Mouse (Mus musculus): Measurements from ENCODE around the gene Psmf1. TPM values are rescaled to one million over a fixed set of nuclear protein-coding genes. Genes with fewer than 3 reads are reported as not detected.

Gene Psmf1
- polyA plus RNA-seq, 2 experiments = 23.9 to 46.2 TPM

DNA sequence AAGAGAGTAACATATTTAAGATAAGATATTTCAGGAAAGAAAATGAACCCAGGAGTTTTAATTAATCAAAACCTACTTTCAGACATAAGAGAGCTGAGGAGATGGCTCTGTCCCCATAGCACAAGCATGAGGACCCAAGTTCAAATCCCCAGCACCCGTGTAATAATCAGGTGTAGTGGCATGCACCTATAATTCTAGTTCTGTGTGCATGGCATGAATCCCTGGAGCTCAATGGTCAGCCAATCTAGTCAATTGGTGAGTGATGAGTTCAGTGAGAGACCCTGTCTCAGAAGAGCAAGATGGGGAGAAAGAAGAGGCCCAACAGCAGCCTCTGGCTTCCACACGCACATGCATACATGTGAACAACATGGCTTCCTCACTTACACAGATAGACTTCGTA, 33.4 kb upstream of the Psmf1 start:
- H3K36me3 ChIP-seq (replicated peaks; ENCODE audit: control insufficient read depth, insufficient read depth, low read depth) = no peaks in the 10 kb centered on the region
- H3K27me3 ChIP-seq (ENCODE audit: control insufficient read depth, insufficient read depth, low read length) = peaks cover 2% of the 10 kb centered on the region; the same call in 1 of the 2 replicates
- H3K9ac ChIP-seq (replicated peaks) = no peak overlapping the region
- H3K4me2 ChIP-seq (ENCODE audit: low read depth) = no peak overlapping the region
- no peak overlapping the region for H3K4me3 ChIP-seq (ENCODE audit: insufficient read depth in 1 of 2, low read depth in 2 of 2, low read length in 2 of 2)
- no peak for DNase-seq (ENCODE audit: low read depth in 3 of 3, low spot score in 3 of 3)
- no peak for ATAC-seq (ENCODE audit: insufficient read depth)
- TF ChIP-seq CTCF (IDR thresholded peaks at IDR 0.05; ENCODE audit: low read depth) (no peak), EP300 (IDR thresholded peaks at IDR 0.05; ENCODE audit: low read depth) (no peak)
- H3K4me1 ChIP-seq (replicated peaks; ENCODE audit: control insufficient read depth in 2 of 2, insufficient read depth in 2 of 2, low read length in 1 of 2) = peaks cover 0 to 2% of the 10 kb centered on the region in 2 experiments; a peak in 2 of 4 replicates
- 49% methylated on average over 3 of the region's 3 CpGs for WGBS (ENCODE audit: insufficient replicate concordance)
- no peak overlapping the region for H3K27ac ChIP-seq
- H3K9me3 ChIP-seq (ENCODE audit: control insufficient read depth, low read length) = no peaks in the 10 kb centered on the region

DNA sequence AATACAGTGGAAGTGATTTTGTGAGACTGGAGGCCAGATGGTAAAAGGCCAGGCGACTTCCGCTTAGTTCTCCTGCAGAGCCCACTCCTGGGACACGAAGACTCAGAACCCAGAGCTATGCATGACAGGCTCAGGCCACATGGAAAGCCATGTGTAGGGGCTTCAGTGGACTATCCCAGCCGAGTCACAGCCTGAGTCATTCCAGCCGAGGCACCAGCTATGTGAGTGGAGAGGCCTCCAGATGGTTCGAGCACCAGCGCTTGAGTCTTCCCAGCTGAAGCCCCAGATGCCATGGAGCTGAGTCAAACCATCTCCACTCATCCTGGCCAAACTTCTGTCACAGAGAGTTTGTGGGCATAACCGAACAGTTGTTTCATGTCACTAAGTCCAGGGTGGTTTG, 29.5 kb upstream of the Psmf1 start:
- no peak for DNase-seq (ENCODE audit: low read depth in 3 of 3, low spot score in 3 of 3)

DNA sequence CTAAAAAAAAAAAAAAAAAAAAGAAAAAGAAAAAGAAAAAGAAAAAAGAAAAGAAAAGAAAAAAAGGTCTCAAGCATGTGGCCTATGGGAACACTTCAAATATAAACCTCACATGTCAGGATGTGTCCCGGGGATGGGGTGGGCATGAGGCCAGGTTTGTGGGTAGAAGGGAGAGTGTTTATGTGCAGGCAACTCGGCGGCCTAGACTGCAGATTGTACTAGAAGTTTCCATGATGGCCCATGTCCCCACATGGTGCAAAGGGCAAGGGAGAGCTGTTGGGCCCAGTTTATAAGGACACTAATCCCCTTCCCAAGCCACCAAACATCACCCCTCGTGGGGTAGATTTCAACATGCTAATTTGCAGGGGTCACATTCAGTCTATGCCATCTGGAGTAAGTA, 28.2 kb upstream of the Psmf1 start:
- DNase-seq (ENCODE audit: low read depth in 3 of 3, low spot score in 3 of 3) = no peak
- ATAC-seq (ENCODE audit: insufficient read depth) = no peak
- TF ChIP-seq CTCF (IDR thresholded peaks at IDR 0.05; ENCODE audit: low read depth) (no peak), EP300 (IDR thresholded peaks at IDR 0.05; ENCODE audit: low read depth) (no peak)
- Histone ChIP-seq H3K4me2 (ENCODE audit: low read depth) (no peak overlapping the region), H3K9ac (replicated peaks) (no peak overlapping the region), H3K27me3 (ENCODE audit: control insufficient read depth, insufficient read depth, low read length) (peaks cover 2% of the 10 kb centered on the region; the same call in 1 of the 2 replicates), H3K4me1 (replicated peaks; ENCODE audit: control insufficient read depth in 2 of 2, insufficient read depth in 2 of 2, low read length in 1 of 2) (peaks cover 0 to 2% of the 10 kb centered on the region in 2 experiments; a peak in 2 of 4 replicates), H3K36me3 (replicated peaks; ENCODE audit: control insufficient read depth, insufficient read depth, low read depth) (no peaks in the 10 kb centered on the region), H3K4me3 (ENCODE audit: insufficient read depth in 1 of 2, low read depth in 2 of 2, low read length in 2 of 2) (no peak overlapping the region), H3K9me3 (ENCODE audit: control insufficient read depth, low read length) (no peaks in the 10 kb centered on the region), H3K27ac (no peak overlapping the region)
- WGBS (ENCODE audit: insufficient replicate concordance) = 45% methylated on average over 4 of the region's 4 CpGs

More for the DNA sequence above, 29.5 kb upstream of the Psmf1 start:
- 56% methylated on average over 8 of the region's 8 CpGs for WGBS (ENCODE audit: insufficient replicate concordance)
- Histone ChIP-seq H3K27me3 (ENCODE audit: control insufficient read depth, insufficient read depth, low read length) (peaks cover 2% of the 10 kb centered on the region; the same call in 1 of the 2 replicates), H3K4me2 (ENCODE audit: low read depth) (no peak overlapping the region), H3K9me3 (ENCODE audit: control insufficient read depth, low read length) (no peaks in the 10 kb centered on the region), H3K27ac (no peak overlapping the region), H3K9ac (replicated peaks) (no peak overlapping the region), H3K4me1 (replicated peaks; ENCODE audit: control insufficient read depth in 2 of 2, insufficient read depth in 2 of 2, low read length in 1 of 2) (peaks cover 0 to 2% of the 10 kb centered on the region in 2 experiments; a peak in 2 of 4 replicates), H3K4me3 (ENCODE audit: insufficient read depth in 1 of 2, low read depth in 2 of 2, low read length in 2 of 2) (no peak overlapping the region), H3K36me3 (replicated peaks; ENCODE audit: control insufficient read depth, insufficient read depth, low read depth) (no peaks in the 10 kb centered on the region)
- no peak for ATAC-seq (ENCODE audit: insufficient read depth)
- TF ChIP-seq EP300 (IDR thresholded peaks at IDR 0.05; ENCODE audit: low read depth) = no peak
- no peak for TF ChIP-seq CTCF (IDR thresholded peaks at IDR 0.05; ENCODE audit: low read depth)

DNA sequence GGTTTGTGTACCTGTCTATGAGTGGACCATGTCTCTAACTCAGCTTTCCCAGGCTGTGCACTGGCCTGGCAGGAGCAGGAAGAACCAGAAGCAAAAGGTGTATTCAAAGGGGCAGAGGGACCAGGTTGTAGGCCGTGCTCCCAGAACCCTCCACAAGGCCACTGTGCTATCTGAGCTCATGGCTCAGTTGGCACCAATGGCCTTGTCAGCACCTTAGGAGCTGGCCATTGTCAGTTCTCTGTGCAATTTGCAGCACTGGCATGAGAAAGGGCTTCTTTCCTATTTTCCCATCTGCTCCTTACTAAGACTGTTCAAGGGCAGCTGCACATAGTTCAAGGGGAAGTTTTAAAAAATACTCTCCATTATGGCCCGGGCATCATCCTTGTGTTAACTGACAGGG, 20.6 kb upstream of the Psmf1 start:
- DNase-seq (ENCODE audit: low read depth in 3 of 3, low spot score in 3 of 3) (no peak), ATAC-seq (ENCODE audit: insufficient read depth) (no peak)
- no peak overlapping the region for H3K4me3 ChIP-seq (ENCODE audit: insufficient read depth in 1 of 2, low read depth in 2 of 2, low read length in 2 of 2)
- 66% methylated on average over 2 of the region's 2 CpGs for WGBS (ENCODE audit: insufficient replicate concordance)
- H3K9me3 ChIP-seq (ENCODE audit: control insufficient read depth, low read length) = no peaks in the 10 kb centered on the region
- H3K4me2 ChIP-seq (ENCODE audit: low read depth) = no peak overlapping the region
- TF ChIP-seq CTCF (IDR thresholded peaks at IDR 0.05; ENCODE audit: low read depth) (no peak), EP300 (IDR thresholded peaks at IDR 0.05; ENCODE audit: low read depth) (no peak)
- H3K9ac ChIP-seq (replicated peaks) = no peak overlapping the region
- H3K4me1 ChIP-seq (replicated peaks; ENCODE audit: control insufficient read depth in 2 of 2, insufficient read depth in 2 of 2, low read length in 1 of 2) = no peaks in the 10 kb centered on the region
- H3K27me3 ChIP-seq (ENCODE audit: control insufficient read depth, insufficient read depth, low read length) = no peaks in the 10 kb centered on the region
- H3K36me3 ChIP-seq (replicated peaks; ENCODE audit: control insufficient read depth, insufficient read depth, low read depth) = no peaks in the 10 kb centered on the region
- H3K27ac ChIP-seq = no peak overlapping the region

DNA sequence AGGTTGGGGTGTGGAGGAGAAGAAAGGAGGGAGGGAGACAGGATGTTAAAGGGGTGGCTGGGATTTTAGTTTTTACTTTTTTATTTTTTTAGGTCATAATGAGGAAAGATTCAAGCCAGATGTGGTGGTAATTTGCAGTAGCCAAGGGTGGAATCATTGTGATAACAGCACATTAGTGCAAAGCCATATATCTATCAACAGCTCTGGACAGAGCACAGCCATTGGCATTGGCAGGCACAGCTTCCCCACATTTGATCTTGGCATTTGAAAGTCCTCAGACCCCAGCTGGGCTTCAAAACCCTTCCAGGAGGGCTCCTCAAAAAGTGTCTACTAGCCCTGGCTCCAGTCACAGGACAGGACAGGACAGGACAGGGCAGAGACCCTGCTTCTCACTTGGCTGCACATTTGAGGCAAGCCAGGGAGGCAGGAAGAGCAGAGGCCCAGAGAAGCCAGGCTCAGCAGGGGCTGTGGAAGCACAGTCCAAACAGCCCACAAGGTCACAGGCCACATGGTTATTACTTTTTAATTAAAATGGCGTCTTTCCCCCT, 14.9 kb upstream of the Psmf1 start:
- no peak for DNase-seq (ENCODE audit: low read depth in 3 of 3, low spot score in 3 of 3)
- 19% methylated on average over 1 of the region's 1 CpGs for WGBS (ENCODE audit: insufficient replicate concordance)
- no peaks in the 10 kb centered on the region for H3K36me3 ChIP-seq (replicated peaks; ENCODE audit: control insufficient read depth, insufficient read depth, low read depth)

More for the DNA sequence above, 14.9 kb upstream of the Psmf1 start:
- no peak for TF ChIP-seq CTCF (IDR thresholded peaks at IDR 0.05; ENCODE audit: low read depth)
- TF ChIP-seq EP300 (IDR thresholded peaks at IDR 0.05; ENCODE audit: low read depth) = no peak
- H3K9ac ChIP-seq (replicated peaks) = no peak overlapping the region
- no peak for ATAC-seq (ENCODE audit: insufficient read depth)
- no peaks in the 10 kb centered on the region for H3K9me3 ChIP-seq (ENCODE audit: control insufficient read depth, low read length)
- no peaks in the 10 kb centered on the region for H3K27me3 ChIP-seq (ENCODE audit: control insufficient read depth, insufficient read depth, low read length)
- no peak overlapping the region for H3K4me2 ChIP-seq (ENCODE audit: low read depth)
- H3K4me3 ChIP-seq (ENCODE audit: insufficient read depth in 1 of 2, low read depth in 2 of 2, low read length in 2 of 2) = no peak overlapping the region
- no peak overlapping the region for H3K27ac ChIP-seq
- no peaks in the 10 kb centered on the region for H3K4me1 ChIP-seq (replicated peaks; ENCODE audit: control insufficient read depth in 2 of 2, insufficient read depth in 2 of 2, low read length in 1 of 2)
